Mouse (Mus musculus) liver, embryonic 14.5 days (tissue): ENCODE measurements around the gene Lpp. TPM values are rescaled to one million over a fixed set of nuclear protein-coding genes. Genes with fewer than 3 reads are reported as not detected.

Source experiments
- ATAC-seq: fragments of 200-750 bp; cut with Nextera tagmentation; 2 replicates; pipeline ENCODE4 v1.8.0; 2017; ENCODE audit warnings: moderate number of reproducible peaks, mild to moderate bottlenecking, moderate library complexity; ENCODE audit not compliant: insufficient read depth
- DNase-seq, 3 experiments: peaks; one replicate each; pipeline ENCODE4 v3.0.0-alpha.2; 2012 to 2013; ENCODE audit warnings: low read depth in 3 of 3, low spot score in 3 of 3
- H3K27ac ChIP-seq: fragments of 300-500 bp; sonication (generic); 2 replicates; pipeline ENCODE4 v1.5.1; 2014; ENCODE audit warnings: moderate library complexity, mild to moderate bottlenecking, control low read depth, inconsistent platforms
- H3K27me3 ChIP-seq: fragments of 300-500 bp; sonication (generic); 2 replicates; pipeline ENCODE4 v1.6.1; 2014; ENCODE audit warnings: mild to moderate bottlenecking, low read length, moderate library complexity; ENCODE audit not compliant: control insufficient read depth, insufficient read depth
- H3K36me3 ChIP-seq: fragments of 300-500 bp; sonication (generic); replicated peaks from 2 replicates; pipeline ENCODE4 v1.6.1; 2014; ENCODE audit warnings: low read depth; ENCODE audit not compliant: control insufficient read depth, insufficient read depth
- H3K4me1 ChIP-seq, 2 experiments: fragments of 200-500 bp in 1 of 2; fragments of 300-500 bp in 1 of 2; sonication (generic) in 1 of 2; replicated peaks; 2 replicates each; pipeline ENCODE4 v1.6.1; 2012 to 2014; ENCODE audit warnings: antibody characterized with exemption in 1 of 2, inconsistent platforms in 1 of 2, low read length in 1 of 2; ENCODE audit not compliant: control insufficient read depth in 2 of 2, insufficient read depth in 2 of 2
- H3K4me2 ChIP-seq: fragments of 300-500 bp; sonication (generic); 2 replicates; pipeline ENCODE4 v1.6.1; 2014; ENCODE audit warnings: low read depth, mild to moderate bottlenecking, control low read depth, moderate library complexity
- H3K4me3 ChIP-seq, 2 experiments: fragments of 200-500 bp in 1 of 2; fragments of 300-500 bp in 1 of 2; sonication (generic) in 1 of 2; 2 replicates each; pipeline ENCODE4 v1.5.1; 2012 to 2014; ENCODE audit warnings: low read depth in 2 of 2, low read length in 2 of 2, mild to moderate bottlenecking in 2 of 2, control low read depth in 1 of 2, inconsistent platforms in 1 of 2, moderate library complexity in 1 of 2; ENCODE audit not compliant: insufficient read depth in 1 of 2
- H3K9ac ChIP-seq: fragments of 300-500 bp; sonication (generic); replicated peaks from 2 replicates; pipeline ENCODE4 v1.6.1; 2014; ENCODE audit warnings: mild to moderate bottlenecking, control low read depth, moderate library complexity
- H3K9me3 ChIP-seq: fragments of 300-500 bp; sonication (generic); 2 replicates; pipeline ENCODE4 v1.6.1; 2016; ENCODE audit warnings: low read length, mixed read lengths; ENCODE audit not compliant: control insufficient read depth
- CTCF ChIP-seq: IDR thresholded peaks from 2 replicates; pipeline ENCODE4 v1.5.1; 2016; ENCODE audit warnings: antibody characterized with exemption, low read depth, control low read depth
- EP300 ChIP-seq: IDR thresholded peaks from 2 replicates; pipeline ENCODE4 v1.6.1; 2016; ENCODE audit warnings: antibody characterized with exemption, low read depth
- WGBS: fragments of 180-500 bp; shearing (Covaris S2); extraction: QIAGEN DNeasy Blood & Tissue Kit; methylation state at CpG from one replicate; pipeline ENCODE4 v1.1.7; 2014; ENCODE audit not compliant: insufficient replicate concordance; 5-methylcytosine and 5-hydroxymethylcytosine counted together
- polyA plus RNA-seq, 2 experiments: library from polyadenylated mRNA; depleted of rRNA in 1 of 2; stranded (reverse) in 1 of 2; unstranded in 1 of 2; fragments of >200 nt; fragmentation: Nextera tagmentation in 1 of 2; extraction: Ambion mirVana in 1 of 2; gene quantifications; 2 replicates each; pipeline versions ENCODE4 v1.2.1 to v1.2.3; 2012 to 2014

Gene Lpp
- polyA plus RNA-seq, 2 experiments: 1.4 to 4.3 TPM

- Histone ChIP-seq H3K36me3 (no peaks in the 10 kb centered on the region), H3K4me3 (no peak overlapping the region), H3K9me3 (no peaks in the 10 kb centered on the region), H3K27me3 (no peaks in the 10 kb centered on the region), H3K9ac (no peak overlapping the region), H3K4me2 (no peak overlapping the region), H3K27ac (no peak overlapping the region), H3K4me1 (peaks cover 0 to 3% of the 10 kb centered on the region in 2 experiments; a peak in 2 of 4 replicates)
- TF ChIP-seq EP300 (no peak), CTCF (no peak)
- 58% methylated on average over 2 of the region's 2 CpGs for WGBS
- ATAC-seq: no peak
- no peak for DNase-seq
Observed at GRCm38 (mm10) chr16:24497413-24497812, 104.1 kb downstream of the Lpp start.

GRCm38 (mm10) chr16:24498103-24498659 is 104.9 kb downstream of the Lpp start:
- Histone ChIP-seq H3K4me3 (no peak overlapping the region), H3K9ac (no peak overlapping the region), H3K4me2 (no peak overlapping the region), H3K27me3 (no peaks in the 10 kb centered on the region), H3K27ac (no peak overlapping the region), H3K36me3 (no peaks in the 10 kb centered on the region), H3K9me3 (no peaks in the 10 kb centered on the region), H3K4me1 (peaks cover 0 to 3% of the 10 kb centered on the region in 2 experiments; a peak in 2 of 4 replicates)
- ATAC-seq (no peak), DNase-seq (no peak)
- WGBS: 55% methylated on average over 5 of the region's 5 CpGs
- TF ChIP-seq CTCF (no peak), EP300 (no peak)

DNA sequence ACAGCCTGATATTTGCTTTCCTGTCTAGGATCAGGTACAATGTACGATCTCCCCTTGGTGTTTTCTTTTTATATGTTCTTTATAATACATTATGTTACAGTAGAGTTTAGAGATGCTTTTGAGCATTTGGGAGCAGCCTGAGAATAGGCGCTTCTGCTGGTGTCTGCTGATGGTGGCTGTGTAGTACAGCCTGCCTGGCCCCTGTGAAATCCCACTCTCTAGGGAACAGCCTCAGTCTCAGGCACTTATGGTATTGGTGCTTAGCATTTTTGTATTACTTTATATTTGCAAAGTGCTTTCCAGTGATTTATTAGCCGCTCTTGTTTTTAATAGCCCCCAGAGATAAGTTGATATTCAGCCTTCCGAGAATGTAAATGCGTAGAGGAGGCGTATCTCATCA is 107.9 kb downstream of the Lpp start:
- no peak for ATAC-seq
- H3K4me1 ChIP-seq: no peaks in the 10 kb centered on the region
- WGBS: 77% methylated on average over 6 of the region's 6 CpGs
- no peaks in the 10 kb centered on the region for H3K36me3 ChIP-seq
- H3K9ac ChIP-seq: no peak overlapping the region
- H3K4me3 ChIP-seq: no peak overlapping the region
- no peak for DNase-seq
- H3K27ac ChIP-seq: no peak overlapping the region
- no peak overlapping the region for H3K4me2 ChIP-seq
- H3K9me3 ChIP-seq: no peaks in the 10 kb centered on the region
- H3K27me3 ChIP-seq: no peaks in the 10 kb centered on the region
- TF ChIP-seq CTCF (no peak), EP300 (no peak)

DNA sequence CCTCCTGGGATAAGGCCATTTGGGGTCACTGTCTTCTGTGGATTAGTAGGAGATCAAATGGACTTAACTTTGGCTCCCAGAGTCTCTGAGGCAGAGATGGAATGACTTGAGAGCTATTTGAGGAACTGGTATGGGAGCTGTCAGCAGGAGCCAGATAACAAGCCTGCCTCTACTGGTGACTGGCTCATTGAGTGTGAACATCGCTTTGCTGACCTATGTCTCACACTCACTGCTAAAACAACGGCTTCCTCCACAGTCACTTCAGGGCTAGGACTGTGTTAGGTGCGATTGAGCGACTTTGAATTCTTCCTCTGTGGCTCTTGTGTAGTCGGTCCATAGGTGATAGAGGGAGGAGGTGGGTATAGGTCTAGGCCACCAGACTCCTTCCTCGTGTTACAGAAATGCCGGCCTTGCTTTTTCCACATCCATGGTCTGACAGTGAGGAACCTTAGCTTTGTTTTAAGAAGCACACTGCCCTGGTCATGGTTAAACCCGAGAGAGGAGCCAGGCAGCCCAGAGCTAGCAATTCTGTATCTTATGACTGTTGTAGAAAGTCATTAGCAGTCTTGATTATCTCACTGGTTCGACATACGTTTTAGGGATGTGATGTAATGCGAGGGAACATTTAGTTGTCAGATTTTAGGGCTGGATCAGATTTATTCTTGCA is 108.5 kb downstream of the Lpp start:
- no peaks in the 10 kb centered on the region for H3K9me3 ChIP-seq
- no peak overlapping the region for H3K4me3 ChIP-seq
- 58% methylated on average over 11 of the region's 11 CpGs for WGBS
- DNase-seq (no peak), ATAC-seq (no peak)
- no peaks in the 10 kb centered on the region for H3K27me3 ChIP-seq
- no peaks in the 10 kb centered on the region for H3K36me3 ChIP-seq
- H3K9ac ChIP-seq: no peak overlapping the region
- no peak overlapping the region for H3K4me2 ChIP-seq
- peaks cover 0 to 2% of the 10 kb centered on the region in 2 experiments; a peak in 1 of 4 replicates for H3K4me1 ChIP-seq
- H3K27ac ChIP-seq: no peak overlapping the region
- TF ChIP-seq EP300 (no peak), CTCF (no peak)

DNA sequence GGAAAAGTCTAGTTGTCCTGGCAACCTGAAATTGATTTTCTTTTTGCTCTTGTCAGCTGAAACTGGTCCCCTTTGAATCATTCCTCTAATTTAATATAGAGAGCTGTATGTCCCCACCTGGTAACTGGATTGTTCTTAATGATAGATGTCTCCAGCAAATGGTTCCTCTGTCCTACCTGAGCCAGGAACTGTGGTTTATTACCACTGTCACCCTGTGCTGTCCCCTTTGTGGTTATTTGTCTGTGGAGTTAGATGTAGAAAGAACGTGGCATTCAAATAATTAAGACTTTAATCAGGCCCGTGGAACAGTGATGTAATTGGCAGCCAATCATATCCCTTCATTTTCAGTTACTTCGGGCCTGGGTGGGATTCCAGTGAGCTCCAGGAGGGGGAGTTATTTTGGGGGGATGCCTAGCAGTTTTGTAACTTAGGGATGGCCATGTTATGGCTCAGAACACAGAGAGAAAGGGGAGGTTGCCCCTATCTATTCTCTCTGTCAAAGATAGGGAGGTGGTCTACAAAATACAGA is 109.1 kb downstream of the Lpp start:
- 48% methylated on average over 3 of the region's 3 CpGs for WGBS
- Histone ChIP-seq H3K4me1 (peaks cover 0 to 2% of the 10 kb centered on the region in 2 experiments; a peak in 1 of 4 replicates), H3K27ac (no peak overlapping the region), H3K27me3 (no peaks in the 10 kb centered on the region), H3K4me3 (no peak overlapping the region), H3K4me2 (no peak overlapping the region), H3K9me3 (no peaks in the 10 kb centered on the region), H3K36me3 (no peaks in the 10 kb centered on the region), H3K9ac (no peak overlapping the region)
- DNase-seq (no peak), ATAC-seq (no peak)
- TF ChIP-seq CTCF (no peak), EP300 (no peak)
